Mouse (Mus musculus) liver, embryonic 12.5 days (tissue): ENCODE measurements around the gene Slc37a1. TPM values are rescaled to one million over a fixed set of nuclear protein-coding genes. Genes with fewer than 3 reads are reported as not detected.

Experiments used
- ATAC-seq: fragments of 200-750 bp; cut with Nextera tagmentation; 2 replicates; pipeline ENCODE4 v1.8.0; 2017; ENCODE audit warnings: moderate number of reproducible peaks, mild to moderate bottlenecking, moderate library complexity
- H3K27ac ChIP-seq: fragments of 300-500 bp; sonication (generic); 2 replicates; pipeline ENCODE4 v1.5.1; 2016; ENCODE audit warnings: mild to moderate bottlenecking
- H3K27me3 ChIP-seq: fragments of 300-500 bp; sonication (generic); replicated peaks from 2 replicates; pipeline ENCODE4 v1.6.1; 2016; ENCODE audit warnings: mild to moderate bottlenecking, moderate library complexity
- H3K36me3 ChIP-seq: fragments of 300-500 bp; sonication (generic); 2 replicates; pipeline ENCODE4 v1.6.1; 2016; ENCODE audit warnings: mild to moderate bottlenecking, moderate library complexity
- H3K4me1 ChIP-seq: fragments of 300-500 bp; sonication (generic); 2 replicates; pipeline ENCODE4 v1.6.1; 2016
- H3K4me2 ChIP-seq: fragments of 300-500 bp; sonication (generic); 2 replicates; pipeline ENCODE4 v1.6.1; 2016; ENCODE audit warnings: mild to moderate bottlenecking, moderate library complexity
- H3K4me3 ChIP-seq: fragments of 300-500 bp; sonication (generic); 2 replicates; pipeline ENCODE4 v1.5.1; 2016; ENCODE audit warnings: mild to moderate bottlenecking, moderate library complexity
- H3K9ac ChIP-seq: fragments of 300-500 bp; sonication (generic); 2 replicates; pipeline ENCODE4 v1.6.1; 2016; ENCODE audit warnings: mild to moderate bottlenecking, moderate library complexity
- H3K9me3 ChIP-seq: fragments of 300-500 bp; sonication (generic); replicated peaks from 2 replicates; pipeline ENCODE4 v1.6.1; 2016; ENCODE audit warnings: mild to moderate bottlenecking, moderate library complexity
- WGBS: fragments of 180-500 bp; shearing (Covaris S2); methylation state at CpG from one replicate; pipeline ENCODE4 v1.1.7; 2016; ENCODE audit not compliant: insufficient replicate concordance; 5-methylcytosine and 5-hydroxymethylcytosine counted together
- polyA plus RNA-seq: library from polyadenylated mRNA; unstranded; fragments of >200 nt; fragmentation: Nextera tagmentation; extraction: Ambion mirVana; gene quantifications from 2 replicates; pipeline ENCODE4 v1.2.1, GENCODE M21; 2016

Slc37a1 gene
- polyA plus RNA-seq, 1 experiment from 2014 or later: 5.4 TPM

GRCm38 (mm10) chr17:31377961-31378360, 91.4 kb downstream of the Slc37a1 start:
- no peak overlapping the region for H3K27ac ChIP-seq
- peaks cover 9% of the 10 kb centered on the region for H3K27me3 ChIP-seq
- H3K9me3 ChIP-seq: no peaks in the 10 kb centered on the region
- H3K4me2 ChIP-seq: no peak overlapping the region
- 12% methylated on average over 7 of the region's 7 CpGs for WGBS
- H3K9ac ChIP-seq: no peak overlapping the region
- ATAC-seq: no peak
- no peak overlapping the region for H3K4me3 ChIP-seq
- H3K4me1 ChIP-seq: no peaks in the 10 kb centered on the region
- no peaks in the 10 kb centered on the region for H3K36me3 ChIP-seq

GRCm38 (mm10) chr17:31378361-31378761, 91.8 kb downstream of the Slc37a1 start:
- Histone ChIP-seq H3K27me3 (peaks cover 9% of the 10 kb centered on the region), H3K36me3 (no peaks in the 10 kb centered on the region), H3K4me3 (no peak overlapping the region), H3K4me2 (no peak overlapping the region), H3K27ac (no peak overlapping the region), H3K4me1 (no peaks in the 10 kb centered on the region), H3K9ac (no peak overlapping the region), H3K9me3 (no peaks in the 10 kb centered on the region)
- ATAC-seq: no peak
- 62% methylated on average over 10 of the region's 10 CpGs for WGBS

- ATAC-seq: no peak
- Histone ChIP-seq H3K4me2 (no peak overlapping the region), H3K36me3 (no peaks in the 10 kb centered on the region), H3K4me1 (no peaks in the 10 kb centered on the region), H3K9ac (no peak overlapping the region), H3K4me3 (no peak overlapping the region), H3K27ac (no peak overlapping the region), H3K9me3 (no peaks in the 10 kb centered on the region), H3K27me3 (peaks cover 9% of the 10 kb centered on the region)
- WGBS: 56% methylated on average over 2 of the region's 2 CpGs
Measured at GRCm38 (mm10) chr17:31379086-31379485, 92.5 kb downstream of the Slc37a1 start.

- Histone ChIP-seq H3K27me3 (peaks cover 14% of the 10 kb centered on the region), H3K9me3 (no peaks in the 10 kb centered on the region), H3K4me3 (no peak overlapping the region), H3K4me1 (peaks cover under 1% of the 10 kb centered on the region; the same call in 1 of the 2 replicates), H3K36me3 (no peaks in the 10 kb centered on the region), H3K4me2 (no peak overlapping the region), H3K9ac (no peak overlapping the region), H3K27ac (no peak overlapping the region)
- 65% methylated on average over 8 of the region's 8 CpGs for WGBS
- no peak for ATAC-seq
Measured at GRCm38 (mm10) chr17:31379863-31380262, 93.3 kb downstream of the Slc37a1 start.

- 63% methylated on average over 6 of the region's 6 CpGs for WGBS
- H3K9ac ChIP-seq: no peak overlapping the region
- no peaks in the 10 kb centered on the region for H3K9me3 ChIP-seq
- no peak overlapping the region for H3K4me2 ChIP-seq
- H3K4me3 ChIP-seq: no peak overlapping the region
- H3K36me3 ChIP-seq: no peaks in the 10 kb centered on the region
- H3K4me1 ChIP-seq: peaks cover 21% of the 10 kb centered on the region
- ATAC-seq: peak; percentile 42; the same call in 1 of the 2 replicates
- H3K27me3 ChIP-seq: peaks cover 49% of the 10 kb centered on the region
- H3K27ac ChIP-seq: no peak overlapping the region
Measured at GRCm38 (mm10) chr17:31383320-31383719, 96.7 kb downstream of the Slc37a1 start.

- no peak for ATAC-seq
- Histone ChIP-seq H3K4me1 (peaks cover 21% of the 10 kb centered on the region), H3K9me3 (no peaks in the 10 kb centered on the region), H3K27me3 (peaks cover 54% of the 10 kb centered on the region), H3K4me2 (0 out of 2 replicates have a peak overlapping the region, but pooled peaks have one; percentile 70), H3K4me3 (no peak overlapping the region), H3K9ac (no peak overlapping the region), H3K27ac (no peak overlapping the region), H3K36me3 (no peaks in the 10 kb centered on the region)
- 19% methylated on average over 8 of the region's 8 CpGs for WGBS
Measured at GRCm38 (mm10) chr17:31384968-31385627, 98.5 kb downstream of the Slc37a1 start.

- Histone ChIP-seq H3K4me3 (peak within 1 kb of the TSS; percentile 54), H3K4me1 (peaks cover 24% of the 10 kb centered on the region), H3K27ac (no peak within 1 kb of the TSS), H3K9ac (peak within 1 kb of the TSS; percentile 37), H3K27me3 (peaks cover 54% of the 10 kb centered on the region), H3K9me3 (no peaks in the 10 kb centered on the region), H3K4me2 (peak within 1 kb of the TSS; percentile 70), H3K36me3 (no peaks in the 10 kb centered on the region)
- ATAC-seq: peak; percentile 50
- 2% methylated on average over 35 of the region's 56 CpGs for WGBS
Measured at GRCm38 (mm10) chr17:31385671-31386665, 99.4 kb downstream of the Slc37a1 start, which contains the start of gene Pde9a. Gene Pde9a, plus strand, starts transcription at chr17:31386210.

- 11% methylated on average over 7 of the region's 7 CpGs for WGBS
- Histone ChIP-seq H3K4me2 (peak overlapping the region; percentile 70), H3K36me3 (no peaks in the 10 kb centered on the region), H3K4me3 (peak overlapping the region; percentile 54), H3K4me1 (peaks cover 24% of the 10 kb centered on the region), H3K9me3 (no peaks in the 10 kb centered on the region), H3K27me3 (peaks cover 52% of the 10 kb centered on the region), H3K27ac (no peak overlapping the region), H3K9ac (peak overlapping the region; percentile 37; the same call in 1 of the 2 replicates)
- no peak for ATAC-seq
Measured at GRCm38 (mm10) chr17:31386766-31387275, 100.2 kb downstream of the Slc37a1 start.

GRCm38 (mm10) chr17:31389432-31390050, 102.9 kb downstream of the Slc37a1 start:
- ATAC-seq: no peak
- no peak overlapping the region for H3K4me2 ChIP-seq
- H3K27me3 ChIP-seq: peaks cover 43% of the 10 kb centered on the region
- H3K4me1 ChIP-seq: peaks cover 32% of the 10 kb centered on the region
- no peak overlapping the region for H3K4me3 ChIP-seq
- H3K9ac ChIP-seq: no peak overlapping the region
- WGBS: 59% methylated on average over 3 of the region's 3 CpGs
- H3K9me3 ChIP-seq: no peaks in the 10 kb centered on the region
- no peaks in the 10 kb centered on the region for H3K36me3 ChIP-seq
- H3K27ac ChIP-seq: no peak overlapping the region

- Histone ChIP-seq H3K9me3 (no peaks in the 10 kb centered on the region), H3K4me1 (peaks cover 16% of the 10 kb centered on the region), H3K36me3 (no peaks in the 10 kb centered on the region), H3K4me3 (no peak overlapping the region), H3K9ac (no peak overlapping the region), H3K4me2 (no peak overlapping the region), H3K27ac (no peak overlapping the region), H3K27me3 (peaks cover 24% of the 10 kb centered on the region)
- 43% methylated on average over 3 of the region's 3 CpGs for WGBS
- no peak for ATAC-seq
Measured at GRCm38 (mm10) chr17:31391462-31391861, 104.9 kb downstream of the Slc37a1 start.

- no peak overlapping the region for H3K4me3 ChIP-seq
- H3K4me1 ChIP-seq: peaks cover 11% of the 10 kb centered on the region; the same call in 1 of the 2 replicates
- WGBS: 70% methylated on average over 5 of the region's 5 CpGs
- no peak overlapping the region for H3K27ac ChIP-seq
- H3K36me3 ChIP-seq: no peaks in the 10 kb centered on the region
- H3K9ac ChIP-seq: no peak overlapping the region
- no peak for ATAC-seq
- peaks cover 18% of the 10 kb centered on the region for H3K27me3 ChIP-seq
- no peak overlapping the region for H3K4me2 ChIP-seq
- H3K9me3 ChIP-seq: no peaks in the 10 kb centered on the region
Measured at GRCm38 (mm10) chr17:31392041-31392440, 105.4 kb downstream of the Slc37a1 start.
